In genomic region chr6:92092737-92093136, GRCm38 (mm10) we compare ENCODE assay signal across 8 mouse cellular contexts. TPM values are rescaled to one million over a fixed set of nuclear protein-coding genes. Genes with fewer than 3 reads are reported as not detected.
DNase-seq lines count a peak whose midpoint lies in the region; ATAC-seq and TF ChIP-seq lines count a peak whose summit lies in the region.

No protein-coding gene starts in this region.

- TF ChIP-seq CTCF in heart, postnatal 0 days (IDR thresholded peaks at IDR 0.05; ENCODE audit: low read depth), result no peak

- WGBS in heart, postnatal 0 days, result 36% methylated on average over 3 of the region's 3 CpGs
- 14% methylated on average over 3 of the region's 3 CpGs for WGBS in hindbrain, embryonic 13.5 days
- 15% methylated on average over 3 of the region's 3 CpGs for WGBS in midbrain, embryonic 15.5 days

- H3K4me3 ChIP-seq in heart, postnatal 0 days (ENCODE audit: low read depth, low read length), result peak overlapping the region; percentile 88
- peak overlapping the region; percentile 77 for H3K4me3 ChIP-seq in brown adipose tissue, adult 24 weeks (ENCODE audit: insufficient read depth, low read depth, low read length)
- H3K4me3 ChIP-seq in hindbrain, embryonic 13.5 days, result peak overlapping the region; percentile 94
- H3K4me3 ChIP-seq in midbrain, embryonic 15.5 days, result peak overlapping the region; percentile 98

- H3K4me2 ChIP-seq in heart, postnatal 0 days (ENCODE audit: low read depth, low read length), result peak overlapping the region; percentile 70
- peak overlapping the region; percentile 80 for H3K4me2 ChIP-seq in hindbrain, embryonic 13.5 days
- peak overlapping the region; percentile 60 for H3K4me2 ChIP-seq in midbrain, embryonic 15.5 days

- no peaks in the 10 kb centered on the region for H3K27me3 ChIP-seq in heart, postnatal 0 days (ENCODE audit: control insufficient read depth, insufficient read depth, low read length)
- H3K27me3 ChIP-seq in hindbrain, embryonic 13.5 days, result no peaks in the 10 kb centered on the region
- H3K27me3 ChIP-seq in midbrain, embryonic 15.5 days (replicated peaks), result no peaks in the 10 kb centered on the region

- intact Hi-C loops in heart, postnatal 25 days (cut with DNase I), result loop anchor here (5.0 kb wide), 1 partner anchor 90 kb away; the partner anchor contains the start of gene Mrps25

- peaks cover 32% of the 10 kb centered on the region for H3K4me1 ChIP-seq in heart, postnatal 0 days (ENCODE audit: control insufficient read depth, insufficient read depth)
- H3K4me1 ChIP-seq in brown adipose tissue, adult 24 weeks (ENCODE audit: control insufficient read depth, insufficient read depth, insufficient read length, low read length), result peaks cover 6% of the 10 kb centered on the region; the same call in 1 of the 2 replicates
- H3K4me1 ChIP-seq in hindbrain, embryonic 13.5 days (replicated peaks), result peaks cover 39% of the 10 kb centered on the region
- H3K4me1 ChIP-seq in midbrain, embryonic 15.5 days, result peaks cover 34% of the 10 kb centered on the region

- H3K27ac ChIP-seq in heart, postnatal 0 days (ENCODE audit: low read depth), result peak overlapping the region; percentile 100
- H3K27ac ChIP-seq in brown adipose tissue, adult 24 weeks (replicated peaks; ENCODE audit: low read depth, low read length), result peak overlapping the region; percentile 54
- peak overlapping the region; percentile 99 for H3K27ac ChIP-seq in hindbrain, embryonic 13.5 days
- peak overlapping the region; percentile 99 for H3K27ac ChIP-seq in midbrain, embryonic 15.5 days

- H3K9me3 ChIP-seq in heart, postnatal 0 days (replicated peaks; ENCODE audit: control insufficient read depth, low read length), result no peaks in the 10 kb centered on the region
- H3K9me3 ChIP-seq in hindbrain, embryonic 13.5 days, result no peaks in the 10 kb centered on the region
- no peaks in the 10 kb centered on the region for H3K9me3 ChIP-seq in midbrain, embryonic 15.5 days

- no peak for TF ChIP-seq EP300 in heart, postnatal 0 days (IDR thresholded peaks at IDR 0.05; ENCODE audit: low read depth)

- DNase-seq in heart, postnatal 0 days (ENCODE audit: low spot score), result no peak
- DNase-seq in heart, postnatal 25 days (ENCODE audit: low spot score), result no peak
- DNase-seq in spleen, postnatal 10 days (ENCODE audit: low spot score in 2 of 2), result no peak
- DNase-seq in urinary bladder, postnatal 14 days (ENCODE audit: low spot score), result no peak
- DNase-seq in kidney, postnatal 25 days, result no peak

- H3K9ac ChIP-seq in heart, postnatal 0 days (replicated peaks; ENCODE audit: low read depth, low read length), result peak overlapping the region; percentile 99
- peak overlapping the region; percentile 97 for H3K9ac ChIP-seq in hindbrain, embryonic 13.5 days
- H3K9ac ChIP-seq in midbrain, embryonic 15.5 days, result peak overlapping the region; percentile 99

- no peaks in the 10 kb centered on the region for H3K36me3 ChIP-seq in heart, postnatal 0 days (replicated peaks; ENCODE audit: control insufficient read depth, insufficient read depth, low read length)
- H3K36me3 ChIP-seq in hindbrain, embryonic 13.5 days, result no peaks in the 10 kb centered on the region
- H3K36me3 ChIP-seq in midbrain, embryonic 15.5 days (replicated peaks), result no peaks in the 10 kb centered on the region

- ATAC-seq in heart, postnatal 0 days (ENCODE audit: insufficient read depth, low read depth), result no peak
- no peak for ATAC-seq in hindbrain, embryonic 13.5 days (ENCODE audit: low FRiP score)
- ATAC-seq in midbrain, embryonic 15.5 days (replicated peaks), result no peak

RNA-seq across cellular contexts. Expression of gene Nr2c2, which starts 1.5 kb away (rescaled TPM):
- total RNA-seq in heart, postnatal 0 days (2014; rRNA removed; ENCODE audit: low replicate concordance), result 47.0 and 48.9 TPM in 2 replicates
- 7.4 and 8.0 TPM in 2 replicates for polyA plus RNA-seq in heart, postnatal 0 days (2015; fragmentation: Nextera tagmentation; extraction: Ambion mirVana)
- total RNA-seq in heart, postnatal 25 days (2021), result 10 to 100 TPM; 23.4 to 27.6 TPM
- 7.8 and 8.8 TPM in 2 replicates for polyA plus RNA-seq in brown adipose tissue, adult 24 weeks (2012; ENCODE audit: insufficient read depth, insufficient read length, missing spikeins)
- polyA plus RNA-seq in hindbrain, embryonic 13.5 days (2015; fragmentation: Nextera tagmentation; extraction: Ambion mirVana), result 22.9 and 23.7 TPM in 2 replicates
- 40.4 and 40.8 TPM in 2 replicates for polyA plus RNA-seq in midbrain, embryonic 15.5 days (2015; fragmentation: Nextera tagmentation; extraction: Ambion mirVana)
